Mouse (Mus musculus): ENCODE measurements at regions not wholly inside any gene's neighbourhood (a gene's known extent, or its start where the extent isn't known, plus 50 kb on each side); places are given as distances from the start of the nearest gene placed in this dataset.
"Not testable (repeated sequence)": the region's sequence is repeated elsewhere in the genome, so short reads cannot be mapped to it uniquely, and the experiment has no call there.

DNA sequence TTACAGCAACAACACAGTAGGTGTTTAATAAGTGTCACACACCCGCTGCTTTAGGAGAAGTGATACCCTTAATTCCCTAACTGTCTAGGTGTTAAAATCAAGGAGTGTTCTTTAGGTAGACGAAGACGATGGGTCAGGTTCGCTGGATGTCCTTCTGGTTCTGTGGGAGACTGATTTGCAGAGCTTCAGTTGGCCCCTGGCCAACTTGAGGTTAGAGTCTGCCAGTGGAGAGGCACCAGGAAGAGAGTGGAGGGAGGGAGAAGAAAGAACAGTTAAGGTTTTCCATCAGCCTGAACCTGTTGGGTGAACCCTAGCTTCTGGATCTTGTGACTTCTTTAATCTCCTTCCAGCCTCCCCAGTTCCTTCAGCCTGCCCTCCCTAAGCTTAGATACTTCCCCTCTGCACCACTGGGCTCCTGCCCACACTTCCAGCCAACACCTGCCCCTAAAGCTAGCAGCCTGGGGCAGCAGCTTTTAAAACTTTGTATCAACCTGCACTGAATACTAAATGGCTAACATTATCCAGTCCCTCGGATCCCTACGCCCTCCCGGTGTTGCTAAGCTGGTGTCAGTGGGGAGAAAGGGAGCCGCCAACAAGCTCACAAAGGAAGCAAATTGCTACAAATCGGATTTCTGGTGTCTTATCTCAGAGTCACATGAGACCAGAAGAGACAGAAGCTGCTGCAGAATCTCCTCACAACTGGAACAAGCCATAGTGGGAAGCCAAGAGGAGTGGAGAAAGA is 62.1 kb upstream of the Adgrl1 start:
- H3K4me1 ChIP-seq (replicated peaks), result peaks cover 5% of the 10 kb centered on the region; the same call in 1 of the 2 replicates
- no peak overlapping the region for H3K4me3 ChIP-seq
- no peak overlapping the region for H3K4me2 ChIP-seq
- WGBS, result 35% methylated on average over 9 of the region's 9 CpGs
- no peaks in the 10 kb centered on the region for H3K27me3 ChIP-seq
- no peaks in the 10 kb centered on the region for H3K9me3 ChIP-seq (replicated peaks)
- no peak overlapping the region for H3K27ac ChIP-seq
- H3K9ac ChIP-seq, result no peak overlapping the region
- ATAC-seq (replicated peaks; ENCODE audit: insufficient number of reproducible peaks, insufficient read depth, low FRiP score, low read depth), result no peak
- H3K36me3 ChIP-seq, result no peaks in the 10 kb centered on the region

DNA sequence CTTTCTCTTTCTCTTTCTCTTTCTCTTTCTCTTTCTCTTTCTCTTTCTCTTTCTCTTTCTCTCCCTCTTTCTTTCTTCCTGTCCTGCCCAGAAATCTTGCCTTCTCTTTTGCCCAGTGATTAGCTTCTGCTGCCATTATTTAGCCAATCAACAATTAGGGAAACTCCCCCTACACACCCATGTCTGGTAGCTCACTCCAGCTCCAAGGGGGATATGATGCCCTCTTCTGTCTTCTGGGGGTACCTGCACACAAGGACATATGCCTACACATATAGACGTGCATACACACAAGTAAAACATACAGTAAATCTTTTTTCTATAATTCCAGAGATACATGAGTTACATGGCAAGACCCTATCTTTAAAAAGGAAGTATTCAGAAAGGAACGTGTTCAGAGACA is 70.1 kb upstream of the Adgrl1 start:
- no peak overlapping the region for H3K4me2 ChIP-seq
- no peaks in the 10 kb centered on the region for H3K9me3 ChIP-seq (replicated peaks)
- no peaks in the 10 kb centered on the region for H3K4me1 ChIP-seq (replicated peaks)
- WGBS, result 73% methylated on average over 2 of the region's 2 CpGs
- no peaks in the 10 kb centered on the region for H3K27me3 ChIP-seq
- H3K9ac ChIP-seq, result no peak overlapping the region
- no peaks in the 10 kb centered on the region for H3K36me3 ChIP-seq
- no peak for ATAC-seq (replicated peaks; ENCODE audit: insufficient number of reproducible peaks, insufficient read depth, low FRiP score, low read depth)
- no peak overlapping the region for H3K4me3 ChIP-seq
- H3K27ac ChIP-seq, result no peak overlapping the region

DNA sequence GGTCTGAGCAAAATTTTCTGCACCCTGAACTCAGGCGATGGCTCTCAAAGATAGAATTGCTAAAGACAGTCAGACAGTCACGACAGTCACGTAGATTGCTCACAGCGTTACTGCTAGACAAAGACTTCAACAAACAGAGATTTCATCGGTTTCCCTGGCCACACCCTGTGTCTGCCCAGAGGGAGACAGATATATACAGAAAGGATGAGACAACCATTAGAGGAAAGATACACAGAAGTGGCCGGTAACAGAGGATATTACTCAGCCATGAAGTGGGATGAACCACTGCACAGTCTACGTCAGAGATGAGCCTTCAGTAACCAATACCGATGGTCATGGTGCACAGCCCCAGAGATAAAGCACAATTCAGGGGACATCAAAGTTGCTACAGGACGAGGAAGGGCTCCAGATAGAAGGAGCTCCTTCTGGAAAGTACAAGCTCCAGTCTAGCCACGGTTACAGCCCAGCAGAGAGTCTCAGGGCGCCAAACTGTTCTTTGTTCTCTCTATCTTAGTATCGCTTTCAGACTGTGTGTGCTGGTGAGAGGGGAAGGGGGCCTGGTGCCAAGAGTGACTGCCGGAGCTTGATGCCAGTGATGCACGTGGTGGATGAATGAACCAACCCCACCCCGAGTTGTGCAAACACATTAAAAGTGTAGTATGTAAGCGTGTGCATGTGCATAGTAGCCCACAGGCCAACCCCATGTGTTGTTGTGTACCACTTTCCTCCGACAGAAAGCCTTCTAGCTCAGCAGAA is 74.8 kb upstream of the Adgrl1 start:
- no peaks in the 10 kb centered on the region for H3K36me3 ChIP-seq
- no peak for ATAC-seq (replicated peaks; ENCODE audit: insufficient number of reproducible peaks, insufficient read depth, low FRiP score, low read depth)
- H3K9ac ChIP-seq, result no peak overlapping the region
- no peak overlapping the region for H3K4me3 ChIP-seq
- no peaks in the 10 kb centered on the region for H3K4me1 ChIP-seq (replicated peaks)
- H3K9me3 ChIP-seq (replicated peaks), result no peaks in the 10 kb centered on the region
- no peak overlapping the region for H3K4me2 ChIP-seq
- WGBS, result 66% methylated on average over 17 of the region's 17 CpGs
- no peak overlapping the region for H3K27ac ChIP-seq
- no peaks in the 10 kb centered on the region for H3K27me3 ChIP-seq

DNA sequence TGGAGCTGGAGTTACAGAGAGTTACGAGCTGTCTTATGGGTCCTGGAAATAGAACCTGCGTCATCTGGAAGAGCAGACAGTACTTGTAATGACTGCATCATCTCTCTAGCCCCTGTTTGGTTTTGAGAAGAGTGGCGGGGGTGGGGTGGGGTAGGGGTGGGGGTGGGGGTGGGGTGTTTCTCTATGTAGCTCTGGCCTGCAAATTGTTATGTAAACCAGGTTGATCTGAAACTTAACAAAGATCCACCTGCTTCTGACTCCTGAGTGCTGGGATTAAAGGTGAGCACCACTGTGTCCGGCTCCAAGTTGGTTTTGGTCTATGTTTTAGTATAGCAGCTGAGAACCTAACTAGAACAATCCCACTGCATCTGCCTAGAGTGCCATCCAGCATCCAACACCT is 78.0 kb upstream of the Adgre5 start:
- Histone ChIP-seq H3K4me2 (no peak overlapping the region), H3K4me1 (replicated peaks) (no peaks in the 10 kb centered on the region), H3K27me3 (no peaks in the 10 kb centered on the region), H3K27ac (no peak overlapping the region), H3K36me3 (no peaks in the 10 kb centered on the region), H3K9me3 (replicated peaks) (no peaks in the 10 kb centered on the region), H3K4me3 (no peak overlapping the region), H3K9ac (no peak overlapping the region)
- 57% methylated on average over 4 of the region's 4 CpGs for WGBS
- no peak for ATAC-seq (replicated peaks; ENCODE audit: insufficient number of reproducible peaks, insufficient read depth, low FRiP score, low read depth)

DNA sequence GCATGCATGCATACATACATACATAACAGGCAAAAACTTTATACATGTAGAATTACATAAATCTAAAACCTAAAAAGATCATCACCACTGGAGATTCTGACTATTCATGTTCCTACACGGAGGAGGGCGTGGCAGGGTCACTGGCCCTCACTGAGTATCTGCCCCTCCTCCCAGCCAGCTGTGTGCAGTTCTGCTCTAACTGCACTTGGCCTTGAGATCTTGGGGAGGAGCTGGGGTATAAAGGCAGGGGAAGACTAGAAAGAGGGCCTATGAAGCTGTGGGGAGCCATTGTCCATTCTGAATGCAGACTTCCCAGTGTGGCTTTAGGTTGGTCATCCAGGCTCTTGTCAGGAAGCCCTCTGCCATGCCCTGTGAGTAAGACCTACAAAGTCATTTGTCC is 69.5 kb upstream of the Adgre5 start:
- 82% methylated on average over 2 of the region's 2 CpGs for WGBS

DNA sequence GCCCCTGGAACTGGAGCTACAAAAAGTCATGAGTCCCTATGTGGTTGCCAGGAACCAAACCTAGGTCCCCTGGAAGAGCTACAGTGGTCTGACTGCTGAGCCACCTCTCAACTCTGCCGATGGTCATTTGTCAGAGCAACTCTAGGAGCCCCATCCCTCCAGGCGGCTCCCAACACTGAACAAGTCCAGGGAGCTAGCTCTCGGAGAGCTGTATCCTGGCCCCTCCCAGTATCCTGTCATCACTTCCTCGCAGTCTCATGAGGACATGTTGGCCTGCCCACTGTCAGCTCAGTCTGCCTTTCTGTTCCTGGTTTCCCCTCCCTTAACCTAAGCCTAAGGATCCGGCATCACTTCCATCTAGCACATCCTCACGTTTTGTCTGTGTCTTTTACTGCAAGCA is 64.5 kb upstream of the Adgre5 start:
- H3K9me3 ChIP-seq (replicated peaks), result no peaks in the 10 kb centered on the region
- no peaks in the 10 kb centered on the region for H3K4me1 ChIP-seq (replicated peaks)
- no peaks in the 10 kb centered on the region for H3K36me3 ChIP-seq
- no peak; the same call in 1 of the 2 replicates for ATAC-seq (replicated peaks; ENCODE audit: insufficient number of reproducible peaks, insufficient read depth, low FRiP score, low read depth)
- H3K4me2 ChIP-seq, result no peak overlapping the region
- no peaks in the 10 kb centered on the region for H3K27me3 ChIP-seq
- WGBS, result 30% methylated on average over 6 of the region's 6 CpGs
- H3K4me3 ChIP-seq, result no peak overlapping the region
- H3K27ac ChIP-seq, result no peak overlapping the region
- no peak overlapping the region for H3K9ac ChIP-seq

More for the DNA sequence above, 69.5 kb upstream of the Adgre5 start:
- Histone ChIP-seq H3K27ac (no peak overlapping the region), H3K9ac (no peak overlapping the region), H3K36me3 (no peaks in the 10 kb centered on the region), H3K27me3 (no peaks in the 10 kb centered on the region), H3K4me1 (replicated peaks) (no peaks in the 10 kb centered on the region), H3K9me3 (replicated peaks) (no peaks in the 10 kb centered on the region), H3K4me3 (no peak overlapping the region), H3K4me2 (no peak overlapping the region)
- no peak for ATAC-seq (replicated peaks; ENCODE audit: insufficient number of reproducible peaks, insufficient read depth, low FRiP score, low read depth)

DNA sequence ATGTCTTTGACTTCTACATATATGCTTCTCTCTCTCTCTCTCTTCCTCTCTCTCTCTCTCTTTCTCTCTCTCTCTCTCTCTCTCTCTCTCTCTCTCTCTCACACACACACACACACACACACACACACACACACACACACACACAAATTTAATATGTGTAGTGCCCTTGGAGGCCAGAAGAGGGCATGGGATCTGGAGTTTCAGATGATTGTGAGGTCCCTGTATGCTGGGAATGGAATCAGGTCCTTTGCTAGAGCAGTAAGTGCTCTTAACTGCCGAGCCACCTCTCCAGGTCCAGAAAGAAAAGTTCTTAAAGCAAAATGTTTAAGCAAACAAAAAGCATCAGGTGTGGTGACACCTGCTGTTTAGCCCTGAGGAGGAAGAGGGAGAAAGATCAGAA is 62.2 kb upstream of the Adgre5 start:
- H3K4me2 ChIP-seq; H3K9ac ChIP-seq; H3K4me3 ChIP-seq; H3K27me3 ChIP-seq; ATAC-seq (replicated peaks; ENCODE audit: insufficient number of reproducible peaks, insufficient read depth, low FRiP score, low read depth); H3K9me3 ChIP-seq (replicated peaks); H3K36me3 ChIP-seq; H3K4me1 ChIP-seq (replicated peaks); H3K27ac ChIP-seq: not testable (repeated sequence)
- 41% methylated on average over 1 of the region's 1 CpGs for WGBS

DNA sequence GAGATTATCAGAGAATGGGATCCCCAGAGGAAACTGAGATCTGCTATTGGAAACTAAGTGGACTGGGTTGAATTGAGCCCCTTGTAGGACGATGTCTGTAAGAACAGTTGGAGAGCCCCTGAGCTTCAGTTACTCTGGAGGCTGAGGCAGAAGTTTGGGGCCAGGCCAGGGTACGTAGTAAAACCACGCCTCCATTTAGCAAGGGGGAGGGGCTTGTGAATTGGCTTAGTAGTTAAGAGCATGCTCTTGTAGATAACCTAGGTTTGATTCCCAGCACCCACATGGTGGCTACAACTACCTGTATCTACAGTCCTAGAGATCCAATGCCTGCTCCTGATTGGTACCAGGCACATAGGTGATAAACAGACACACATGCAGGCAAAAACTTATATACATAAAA is 61.4 kb upstream of the Adgre5 start:
- H3K9me3 ChIP-seq (replicated peaks), result no peaks in the 10 kb centered on the region
- WGBS, result 41% methylated on average over 3 of the region's 3 CpGs
- H3K9ac ChIP-seq, result no peak overlapping the region
- no peak overlapping the region for H3K4me3 ChIP-seq
- H3K4me2 ChIP-seq, result no peak overlapping the region
- H3K27ac ChIP-seq, result no peak overlapping the region
- ATAC-seq (replicated peaks; ENCODE audit: insufficient number of reproducible peaks, insufficient read depth, low FRiP score, low read depth), result no peak
- H3K4me1 ChIP-seq (replicated peaks), result no peaks in the 10 kb centered on the region
- no peaks in the 10 kb centered on the region for H3K27me3 ChIP-seq
- no peaks in the 10 kb centered on the region for H3K36me3 ChIP-seq

DNA sequence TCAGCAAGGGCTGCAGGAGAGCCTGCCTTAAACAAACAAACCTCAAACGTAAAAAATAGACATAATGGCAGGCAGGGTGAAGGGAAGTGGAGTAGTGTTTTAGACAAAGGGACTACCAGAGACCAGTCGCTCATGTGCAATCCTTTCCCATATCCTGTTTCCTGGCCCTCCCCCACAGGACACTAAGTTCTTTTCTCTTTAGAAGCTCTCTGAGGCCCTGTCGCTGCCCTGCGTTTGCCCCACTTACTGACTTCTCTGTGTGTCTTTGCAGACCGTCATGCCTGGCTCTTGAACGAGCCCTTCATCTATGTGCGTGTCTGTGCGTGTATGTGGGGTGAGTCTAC is 58.5 kb upstream of the Adgre5 start:
- no peaks in the 10 kb centered on the region for H3K9me3 ChIP-seq (replicated peaks)
- H3K36me3 ChIP-seq, result no peaks in the 10 kb centered on the region
- no peaks in the 10 kb centered on the region for H3K4me1 ChIP-seq (replicated peaks)
- H3K9ac ChIP-seq, result no peak overlapping the region
- H3K4me2 ChIP-seq, result no peak overlapping the region
- ATAC-seq (replicated peaks; ENCODE audit: insufficient number of reproducible peaks, insufficient read depth, low FRiP score, low read depth), result no peak
- WGBS, result 54% methylated on average over 8 of the region's 8 CpGs
- no peak overlapping the region for H3K4me3 ChIP-seq
- H3K27me3 ChIP-seq, result no peaks in the 10 kb centered on the region
- H3K27ac ChIP-seq, result peak overlapping the region; percentile 42; the same call in 1 of the 2 replicates

DNA sequence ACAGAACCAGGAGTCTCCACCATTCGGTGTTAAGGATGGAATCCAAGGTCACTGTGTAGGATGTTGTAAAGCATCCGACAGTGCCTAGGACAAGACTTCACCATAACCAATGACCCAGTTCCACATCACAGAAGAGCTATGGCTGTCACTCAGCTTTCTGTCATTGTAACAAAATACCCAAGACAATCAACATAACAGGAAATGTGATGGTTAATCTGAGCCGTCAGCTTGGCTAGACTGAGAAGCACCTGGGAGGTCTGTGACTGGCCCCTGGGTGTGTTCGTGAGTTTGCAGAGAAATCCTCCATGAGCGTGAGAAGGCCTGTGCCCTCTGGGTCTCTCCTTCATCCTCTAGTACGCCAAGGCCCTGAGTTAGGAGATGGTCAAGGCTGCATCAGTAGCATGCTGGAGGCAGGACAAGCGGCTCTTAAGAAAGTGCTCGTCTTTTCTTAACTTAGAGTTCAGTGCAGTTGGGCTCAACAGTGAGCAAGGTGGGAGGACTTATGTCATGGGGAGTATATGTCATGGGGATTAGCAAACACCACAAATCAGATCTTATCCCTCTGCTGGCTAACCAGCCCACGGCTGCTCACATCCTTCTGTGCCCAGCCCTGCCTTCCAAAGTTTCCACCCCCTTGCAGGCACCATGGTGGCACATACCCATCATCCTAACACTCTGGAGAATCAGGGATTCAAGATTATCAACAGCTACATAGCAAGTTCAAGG is 57.9 kb upstream of the Adgre5 start:
- H3K4me1 ChIP-seq (replicated peaks), result no peaks in the 10 kb centered on the region
- no peak overlapping the region for H3K4me3 ChIP-seq
- H3K36me3 ChIP-seq, result no peaks in the 10 kb centered on the region
- H3K4me2 ChIP-seq, result no peak overlapping the region
- peak overlapping the region; percentile 42; the same call in 1 of the 2 replicates for H3K27ac ChIP-seq
- no peaks in the 10 kb centered on the region for H3K9me3 ChIP-seq (replicated peaks)
- no peak overlapping the region for H3K9ac ChIP-seq
- no peaks in the 10 kb centered on the region for H3K27me3 ChIP-seq
- no peak for ATAC-seq (replicated peaks; ENCODE audit: insufficient number of reproducible peaks, insufficient read depth, low FRiP score, low read depth)
- 73% methylated on average over 9 of the region's 9 CpGs for WGBS

DNA sequence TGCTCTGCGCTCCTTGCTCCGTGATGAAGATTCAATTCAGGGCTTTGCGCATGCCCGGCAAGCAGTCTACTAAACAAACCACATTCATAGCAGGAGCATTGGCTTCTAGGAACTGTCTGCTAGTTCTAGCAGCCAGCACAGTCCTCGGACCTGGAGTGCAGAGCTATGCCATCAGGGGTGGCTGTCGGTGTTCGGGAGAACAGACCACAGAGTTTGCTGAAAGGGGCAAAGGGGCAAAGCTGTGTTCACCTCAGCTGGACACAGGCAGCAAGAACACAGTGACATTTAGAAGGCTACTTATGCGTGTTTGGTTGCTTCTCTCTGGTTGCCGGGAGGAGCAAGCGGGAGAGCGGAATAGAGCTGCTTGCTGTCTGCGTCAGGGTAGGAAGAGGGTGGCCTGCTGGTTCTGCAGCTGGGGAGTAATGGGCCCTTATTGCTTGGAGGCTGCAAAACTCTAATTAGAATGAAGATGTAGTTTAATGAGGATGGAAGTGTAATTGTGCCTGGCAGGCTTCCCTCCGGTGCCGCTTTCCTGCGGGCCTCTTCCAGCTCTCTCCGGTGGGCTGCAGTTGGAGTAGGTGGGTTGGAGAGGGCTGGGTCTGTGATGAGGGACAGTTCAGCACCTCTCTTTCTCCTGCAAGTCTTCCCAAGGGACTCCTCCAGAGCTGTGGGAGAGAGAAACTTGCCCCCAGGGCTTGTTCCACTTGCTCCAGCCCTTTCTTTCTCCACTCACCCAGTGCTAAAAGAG is 52.5 kb upstream of the Adgre5 start:
- Histone ChIP-seq H3K4me1 (replicated peaks) (no peaks in the 10 kb centered on the region), H3K4me3 (no peak overlapping the region)
- 72% methylated on average over 16 of the region's 16 CpGs for WGBS

More for the DNA sequence above, 52.5 kb upstream of the Adgre5 start:
- no peaks in the 10 kb centered on the region for H3K36me3 ChIP-seq
- H3K4me2 ChIP-seq, result no peak overlapping the region
- ATAC-seq (replicated peaks; ENCODE audit: insufficient number of reproducible peaks, insufficient read depth, low FRiP score, low read depth), result no peak
- no peak overlapping the region for H3K27ac ChIP-seq
- no peak overlapping the region for H3K9ac ChIP-seq
- no peaks in the 10 kb centered on the region for H3K27me3 ChIP-seq
- no peaks in the 10 kb centered on the region for H3K9me3 ChIP-seq (replicated peaks)
